Mouse (Mus musculus): Measurements from ENCODE around the gene Elf2.

GRCm38 (mm10) chr3:51228038-51228820, 112.2 kb downstream of the Elf2 start:
- TF ChIP-seq CTCF (IDR thresholded peaks at IDR 0.05; ENCODE audit: borderline replicate concordance, extremely low read depth, insufficient read depth, insufficient read length) (peak; percentile 49; the same call in 1 of the 2 replicates), POLR2A (IDR thresholded peaks at IDR 0.05; ENCODE audit: borderline replicate concordance, extremely low read depth, insufficient read depth, insufficient read length, poor library complexity, severe bottlenecking) (no peak)
